Mouse (Mus musculus) cerebellum, adult 9-10 months (tissue): Measurements from ENCODE around the gene H2afy2.
A peak's percentile ranks its signal among the peaks of the same experiment; 100 is the strongest.

Experiments
- DNase-seq: peaks from one replicate; pipeline ENCODE4 v3.0.0; 2022

H2afy2 gene

DNA sequence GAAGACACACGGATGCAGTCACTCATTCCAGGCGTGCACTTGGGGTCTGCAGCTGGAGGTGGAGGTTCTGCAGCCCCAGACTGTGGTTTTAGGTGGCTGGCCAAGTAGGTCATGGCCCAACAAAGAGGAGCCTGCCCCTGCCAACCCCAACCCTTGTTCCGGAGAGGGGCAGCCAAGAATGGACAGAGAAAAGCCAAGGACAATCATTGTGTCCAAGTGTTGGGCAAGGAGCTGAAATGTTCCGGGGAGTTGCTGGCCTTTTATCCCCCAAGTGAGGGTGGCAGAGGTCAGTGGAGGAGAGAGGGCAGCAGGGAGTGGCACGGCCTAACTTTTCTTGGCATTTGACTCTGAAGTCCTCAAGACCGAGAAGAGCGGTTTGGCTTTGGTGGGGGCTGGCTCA is 63.6 kb downstream of the H2afy2 start:
- DNase-seq, result no peak

DNA sequence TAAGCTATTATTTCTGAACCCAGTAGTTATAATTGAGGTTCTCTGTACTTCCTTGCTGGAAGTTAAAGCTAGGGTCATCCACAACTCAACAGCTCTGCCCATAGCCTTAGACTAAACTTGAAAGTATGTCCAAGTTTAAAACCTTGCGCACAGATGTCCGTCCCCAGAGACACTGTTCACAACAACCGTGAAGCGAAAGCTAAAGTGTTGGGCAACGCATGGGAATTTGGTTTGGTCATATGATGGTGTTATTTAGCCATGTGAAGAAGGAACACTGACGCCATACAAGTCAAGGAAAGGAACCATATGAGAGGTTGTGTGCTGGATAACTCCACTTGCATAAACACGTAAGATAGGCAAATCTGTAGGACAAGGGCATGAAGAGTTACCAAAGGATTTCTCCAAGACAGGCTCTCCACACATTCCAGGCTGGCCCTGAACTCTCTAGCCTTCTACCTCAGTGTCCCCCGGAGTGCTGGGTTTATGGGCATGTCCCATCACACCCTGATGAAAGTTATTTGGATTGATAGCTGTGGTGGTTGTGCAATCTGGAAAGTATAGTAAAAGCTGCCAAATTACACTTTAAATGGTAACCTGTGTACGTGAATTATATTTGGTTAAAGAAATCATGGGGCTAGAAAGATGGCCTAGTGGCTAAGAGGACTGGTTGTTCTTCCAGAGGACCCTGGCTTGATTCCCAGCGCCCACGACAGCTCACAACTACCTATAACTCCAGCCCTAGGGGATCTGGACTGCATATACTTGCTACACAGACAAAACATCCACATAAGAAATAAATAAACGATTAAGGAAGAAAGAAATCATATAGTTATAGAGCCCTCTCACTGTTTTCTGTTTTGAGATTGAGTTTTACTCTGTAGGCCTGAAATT is 66.3 kb downstream of the H2afy2 start:
- no peak for DNase-seq

DNA sequence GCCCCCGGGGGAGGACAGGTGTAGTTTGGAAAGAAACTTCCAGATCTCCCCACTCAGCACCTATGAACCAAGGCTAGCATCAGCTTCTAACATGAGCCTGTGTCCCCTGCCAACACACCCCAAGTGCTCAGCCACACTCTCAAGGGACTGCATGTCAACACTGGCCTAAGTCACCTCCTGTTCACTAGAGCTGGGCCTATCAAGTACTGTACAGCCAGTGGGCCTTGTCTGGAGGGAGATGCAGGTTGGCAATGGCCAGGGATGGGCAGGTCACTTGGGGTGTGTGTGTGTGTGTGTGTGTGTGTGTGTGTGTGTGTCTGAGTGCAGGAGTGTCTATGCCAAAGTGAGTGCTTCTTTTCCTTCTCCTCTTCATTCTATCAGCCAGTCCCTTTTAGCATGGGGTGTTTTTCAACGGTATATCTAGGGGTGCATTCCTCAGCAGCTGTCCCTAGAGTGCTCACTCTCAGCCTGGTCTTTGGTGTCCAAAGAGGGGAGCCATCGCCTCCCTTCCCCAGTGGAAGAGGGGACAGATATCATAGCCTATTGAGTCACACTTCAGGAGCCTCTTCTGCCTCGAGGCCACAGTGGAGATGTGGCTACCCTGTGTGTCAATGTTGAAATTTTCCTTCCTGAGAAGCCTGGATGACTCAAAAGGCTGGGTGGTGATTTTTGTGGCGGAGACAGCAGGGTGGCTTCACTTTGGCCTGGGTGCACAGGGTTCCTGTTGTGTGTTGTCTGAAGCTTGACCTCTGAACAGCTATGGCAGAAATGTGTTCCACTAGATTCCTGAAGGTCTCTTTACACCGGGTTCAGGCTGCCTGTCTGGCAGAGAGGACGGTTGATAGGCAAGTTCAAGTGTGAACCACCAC is 67.7 kb downstream of the H2afy2 start:
- DNase-seq, result no peak

DNA sequence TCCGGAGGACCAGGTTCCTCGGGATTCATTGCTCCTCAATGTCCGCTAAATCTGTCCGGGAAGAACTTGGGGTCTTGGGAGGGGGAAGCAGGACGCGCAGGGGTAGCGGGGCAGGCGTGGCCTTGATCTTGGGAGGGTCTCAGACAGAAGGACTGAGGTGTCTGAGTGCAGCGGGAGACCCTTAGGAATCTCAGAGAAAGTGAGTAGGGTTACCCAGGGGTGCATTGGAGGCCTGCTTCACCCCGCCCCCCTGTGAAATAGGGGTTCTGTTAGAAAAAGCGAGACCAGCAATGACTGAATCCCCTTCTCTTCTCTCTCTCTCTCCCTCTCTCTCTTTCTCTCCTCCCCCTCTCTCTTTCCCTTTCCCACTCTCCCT is 68.5 kb downstream of the H2afy2 start:
- DNase-seq, result no peak

DNA sequence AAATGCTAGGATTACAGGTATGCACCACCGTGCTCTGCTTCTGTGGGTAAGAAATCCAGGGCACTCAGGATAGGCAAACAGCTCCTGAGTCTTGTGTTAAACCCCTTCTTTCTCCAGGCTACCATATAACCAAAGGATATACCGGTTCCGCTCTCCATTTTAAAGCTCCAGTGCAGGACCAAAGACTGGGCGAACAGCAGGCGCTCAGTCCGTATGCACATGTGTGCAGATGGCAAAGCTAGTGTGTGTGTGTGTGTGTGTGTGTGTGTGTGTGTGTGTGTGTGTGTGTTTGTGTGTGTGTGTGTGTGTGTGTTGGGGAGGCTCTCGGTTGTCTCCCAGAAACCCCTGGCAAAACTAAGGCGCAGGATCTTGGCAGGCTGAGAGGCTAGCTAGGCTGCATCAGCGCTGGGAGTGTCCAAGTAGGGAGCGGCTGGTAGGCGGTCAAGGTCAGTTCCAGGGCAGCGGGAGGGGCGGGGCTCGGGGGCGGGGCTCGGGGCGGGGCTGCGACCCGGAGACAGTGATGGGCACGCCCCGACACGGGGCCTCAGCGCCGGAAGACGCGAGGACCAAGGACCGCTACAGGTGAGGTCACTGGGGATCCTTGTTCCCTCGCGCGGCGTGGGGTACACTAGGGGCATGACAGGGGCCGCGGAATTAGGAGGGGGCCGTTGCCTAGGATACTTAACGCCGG is 69.0 kb downstream of the H2afy2 start, which contains the start of gene Aifm2:
Aifm2 (plus strand) TSS at position 493 of the 691 bp plus-strand sequence.
- peak; percentile 40 for DNase-seq

DNA sequence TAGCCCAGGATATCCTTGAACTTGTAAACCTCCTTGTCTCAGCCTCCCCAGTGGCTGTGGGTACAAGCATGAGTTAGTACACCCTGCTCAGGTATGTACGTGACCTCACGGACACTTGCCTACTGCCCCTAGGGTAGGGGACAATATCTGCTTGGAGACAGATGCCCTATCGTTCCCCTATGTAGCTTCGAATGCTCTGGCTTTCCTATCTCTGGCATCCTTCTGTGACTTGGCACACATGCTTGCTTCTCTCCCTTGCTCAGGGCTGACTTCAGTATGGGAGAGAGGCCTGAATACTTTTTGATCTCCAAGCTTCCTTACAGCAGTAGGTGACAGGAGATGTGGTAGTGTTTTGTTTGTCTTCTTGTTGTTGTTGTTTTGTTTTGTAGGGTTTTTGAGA is 69.8 kb downstream of the H2afy2 start:
- no peak for DNase-seq

DNA sequence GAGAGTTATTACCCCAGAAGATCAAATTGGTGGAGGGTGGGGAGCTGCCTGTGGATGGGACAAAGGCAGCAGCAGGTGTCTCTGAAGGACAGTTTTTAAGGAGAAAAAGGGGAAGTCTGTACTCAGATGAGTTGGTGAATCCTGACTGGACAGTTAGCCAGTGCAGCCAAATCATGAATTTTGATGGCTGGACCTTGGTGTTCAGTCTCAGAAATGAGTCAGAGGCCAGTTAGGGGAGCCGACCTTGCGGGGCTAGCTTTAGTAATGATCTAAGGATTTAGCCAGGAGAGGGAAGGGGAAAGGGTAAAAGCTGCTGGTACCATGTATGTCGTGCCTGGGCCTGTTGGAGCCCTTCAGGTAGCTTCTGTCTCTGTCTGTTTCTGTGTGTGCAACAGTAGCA is 70.3 kb downstream of the H2afy2 start:
- no peak for DNase-seq

DNA sequence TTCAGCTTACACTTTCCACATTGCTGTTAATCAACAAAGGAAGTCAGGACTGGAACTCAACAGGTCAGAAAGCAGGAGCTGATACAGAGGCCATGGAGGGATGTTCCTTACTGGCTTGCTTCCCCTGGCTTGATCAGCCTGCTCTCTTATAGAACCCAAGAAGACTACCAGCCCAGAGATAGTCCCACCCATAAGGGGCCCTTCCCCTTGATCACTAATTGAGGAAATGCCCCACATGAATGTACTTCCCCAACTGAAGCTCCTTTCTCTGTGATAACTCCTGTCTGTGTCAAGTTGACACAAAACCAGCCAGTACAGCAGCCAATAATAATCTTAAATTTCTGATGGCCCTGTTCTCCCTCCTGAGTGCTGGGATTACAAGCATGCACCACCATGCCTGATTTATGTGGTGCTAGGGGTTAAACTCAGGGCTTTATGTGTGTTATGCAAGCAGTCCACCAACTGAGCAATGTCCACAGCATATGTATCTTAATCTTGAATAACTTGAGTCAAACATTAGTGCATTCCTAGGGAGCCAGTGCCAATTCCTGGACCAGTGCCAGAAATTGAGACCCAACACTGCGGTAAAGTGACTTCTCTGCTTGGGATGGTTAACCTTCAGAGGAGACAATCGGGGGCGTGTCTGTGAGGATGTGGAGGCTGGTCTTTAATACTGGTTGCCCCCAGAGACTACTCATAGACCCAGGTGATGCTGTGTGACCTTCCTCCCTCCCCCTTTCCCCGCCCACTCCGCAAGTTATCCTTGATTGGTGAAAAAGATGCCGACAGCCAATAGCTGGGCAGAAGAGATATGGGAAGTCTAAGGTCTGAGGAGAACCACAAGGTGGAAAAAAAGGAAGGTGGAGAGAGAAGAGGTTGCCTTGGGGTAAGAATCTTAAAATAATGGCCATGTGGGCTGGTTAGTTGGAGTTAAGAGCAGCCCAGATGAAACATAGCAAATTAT is 77.3 kb downstream of the H2afy2 start:
- DNase-seq, result no peak

DNA sequence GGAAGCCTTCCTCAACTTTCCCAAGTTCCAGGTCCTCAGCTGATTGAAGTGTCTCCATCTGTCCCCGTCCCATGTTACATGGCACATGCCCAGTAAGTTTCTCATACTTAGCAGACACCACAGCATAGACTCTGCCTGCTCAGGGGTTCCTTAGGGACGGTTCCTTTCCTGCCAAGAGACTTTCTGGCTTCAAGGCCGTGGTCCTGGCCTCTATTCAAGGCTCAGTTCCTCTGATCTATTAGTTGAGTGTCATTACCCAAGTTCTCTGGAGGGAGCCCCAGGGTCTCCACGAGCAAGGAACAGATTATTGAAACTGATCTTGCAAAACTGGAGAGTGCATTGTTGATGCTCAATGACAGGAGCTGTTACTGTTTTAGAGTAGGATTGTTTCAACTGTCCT is 79.3 kb downstream of the H2afy2 start:
- no peak for DNase-seq

DNA sequence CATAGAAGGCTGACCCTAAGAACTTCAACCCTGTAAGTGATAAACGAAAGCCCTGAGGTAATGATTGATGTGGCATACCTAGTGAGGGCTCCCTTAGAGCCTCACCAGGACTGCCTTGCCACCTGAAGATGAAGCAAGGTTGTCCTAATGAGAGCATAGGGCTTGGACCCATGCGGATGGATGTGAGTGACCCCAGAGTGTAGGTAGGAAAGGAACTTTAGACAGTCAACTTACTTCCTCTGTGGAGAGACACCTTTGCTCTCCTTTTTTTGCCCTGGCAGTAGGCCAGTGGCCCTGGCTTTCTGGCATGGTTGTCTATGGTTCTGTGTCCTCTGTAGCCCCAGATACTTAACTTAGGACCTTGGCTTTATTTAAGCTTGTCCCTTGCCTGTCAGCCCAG is 86.9 kb downstream of the H2afy2 start:
- no peak for DNase-seq

DNA sequence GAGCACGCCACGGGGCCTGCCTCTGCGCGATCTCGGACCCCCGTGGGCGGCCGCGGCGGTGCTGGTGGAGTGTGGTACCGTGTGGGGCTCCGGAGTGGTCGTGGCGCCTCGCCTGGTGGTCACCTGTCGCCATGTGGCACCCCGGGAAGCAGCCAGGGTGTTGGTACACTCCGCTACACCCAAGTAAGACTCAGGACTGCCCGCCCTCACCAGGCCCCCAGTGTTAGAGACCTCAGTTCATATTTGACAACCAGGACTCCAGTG is 87.5 kb downstream of the H2afy2 start:
- DNase-seq, result no peak

DNA sequence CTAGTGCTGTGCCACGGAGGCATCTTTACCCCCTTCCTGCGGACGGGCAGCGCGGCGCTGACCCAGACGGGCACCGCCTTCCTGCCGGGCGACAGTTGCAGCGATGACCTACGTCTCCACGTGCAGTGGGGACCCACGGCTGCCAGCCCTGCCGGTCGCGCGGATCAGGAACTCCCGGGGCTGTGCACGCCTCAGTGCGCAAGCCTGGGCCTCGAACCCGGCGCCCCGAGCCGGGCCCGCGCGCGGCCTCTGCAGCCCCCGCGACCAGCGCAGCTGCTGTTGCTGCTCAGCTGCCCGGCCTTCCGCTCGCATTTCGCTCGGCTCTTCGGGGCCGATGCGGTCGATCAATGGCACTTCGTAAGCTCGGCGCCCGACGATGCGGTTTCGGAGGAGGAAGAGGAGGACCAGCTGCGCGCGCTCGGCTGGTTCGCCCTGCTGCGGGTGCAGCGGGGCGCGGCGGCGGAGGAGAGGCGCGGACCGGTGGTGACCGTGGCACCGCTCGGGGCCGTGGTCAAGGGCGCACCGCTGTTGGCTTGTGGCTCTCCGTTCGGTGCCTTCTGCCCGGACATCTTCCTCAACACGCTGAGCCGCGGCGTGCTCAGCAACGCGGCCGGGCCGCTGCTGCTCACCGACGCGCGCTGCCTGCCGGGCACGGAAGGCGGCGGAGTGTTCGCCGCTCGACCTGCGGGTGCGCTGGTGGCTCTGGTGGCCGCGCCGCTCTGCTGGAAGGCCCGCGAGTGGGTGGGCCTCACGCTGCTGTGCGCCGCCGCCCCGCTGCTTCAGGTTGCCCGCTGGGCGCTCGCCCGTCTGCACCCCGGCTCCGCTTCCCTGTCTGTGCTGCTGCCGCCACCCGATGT is 88.0 kb downstream of the H2afy2 start:
- DNase-seq, result peak; percentile 44

DNA sequence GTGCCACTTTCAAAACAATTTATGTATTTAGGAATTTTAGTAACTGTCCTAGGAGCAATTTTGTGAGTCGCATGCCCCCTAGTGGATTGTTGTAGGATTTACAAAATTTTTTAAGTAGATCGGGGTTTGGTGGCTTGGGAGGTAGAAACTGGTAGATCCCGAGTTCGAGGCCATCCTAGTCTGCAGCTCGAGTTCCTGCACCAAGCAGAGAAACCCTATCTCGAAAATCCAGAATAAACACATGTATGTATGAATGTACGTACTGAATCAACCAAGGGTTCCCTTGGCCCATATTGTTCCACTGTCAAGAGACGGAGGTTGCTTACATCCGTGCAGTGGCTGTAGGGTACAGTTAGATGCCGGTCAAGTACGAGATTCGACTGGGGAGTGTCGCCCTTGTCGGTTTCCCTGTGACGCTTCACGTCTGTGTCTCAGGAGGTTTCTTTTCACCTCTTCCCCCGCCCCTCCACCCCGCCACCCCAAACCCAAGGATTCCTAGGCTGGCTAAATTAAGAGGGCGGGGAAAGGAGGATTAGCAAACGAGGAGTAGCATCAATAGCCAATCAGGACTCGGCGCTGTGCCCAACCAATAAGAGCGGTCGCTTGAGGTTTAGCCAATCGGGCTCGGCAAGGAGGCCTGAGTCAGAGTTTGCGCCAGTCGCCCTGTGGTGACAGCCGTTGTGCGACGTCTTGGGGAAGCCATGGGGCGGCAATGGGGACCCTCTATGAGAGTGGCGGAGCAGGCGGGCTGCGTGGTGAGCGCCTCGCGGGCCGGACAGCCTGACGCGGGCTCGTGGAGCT is 88.9 kb downstream of the H2afy2 start, which contains the start of gene Tysnd1:
Tysnd1 (plus strand) TSS at position 645 of the 801 bp plus-strand sequence.
- peak; percentile 97 for DNase-seq

DNA sequence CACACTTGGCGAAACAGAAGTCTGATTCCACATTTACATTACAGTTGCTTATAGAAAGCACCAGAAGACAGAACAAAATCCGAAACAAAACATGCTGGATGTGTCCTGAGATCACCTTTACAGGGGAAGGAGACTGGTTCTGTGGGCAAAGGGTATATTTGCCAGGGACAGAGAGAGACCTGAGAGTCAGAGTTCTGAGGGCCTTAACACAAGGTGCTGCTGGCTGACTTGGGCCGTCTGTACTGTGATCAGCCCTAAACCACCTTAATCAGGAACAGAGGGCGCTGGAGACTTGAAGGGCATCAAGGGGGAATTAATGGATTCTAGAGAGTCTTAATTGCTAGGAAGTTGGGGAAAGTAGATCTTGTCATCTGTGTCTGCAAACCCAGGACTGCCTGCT is 90.4 kb downstream of the H2afy2 start:
- DNase-seq, result no peak

DNA sequence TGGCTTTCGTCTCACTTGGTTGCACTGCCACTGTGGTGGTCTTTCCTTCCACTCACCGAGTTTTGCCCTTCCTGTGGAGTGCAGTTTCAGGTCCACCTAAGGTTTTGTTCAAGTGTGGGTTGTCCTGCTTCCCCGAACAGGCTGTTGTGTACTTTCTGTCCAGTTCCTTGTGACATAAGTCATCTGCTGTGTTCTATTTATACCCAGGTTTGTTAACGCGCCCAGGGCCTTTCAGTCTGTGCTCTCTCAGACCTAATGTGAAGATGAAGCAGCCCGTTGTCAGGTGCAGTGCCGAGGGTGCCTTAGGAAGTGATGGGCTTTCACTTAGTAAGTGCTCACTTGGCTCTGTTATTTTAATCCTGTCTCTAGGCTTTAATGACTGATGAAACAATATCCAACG is 94.5 kb downstream of the H2afy2 start:
- no peak for DNase-seq
